Mouse (Mus musculus): Measurements from ENCODE around the gene Mybpc2. TPM values are rescaled to one million over a fixed set of nuclear protein-coding genes. Genes with fewer than 3 reads are reported as not detected.

The Mybpc2 gene
- 0.80 and 1.6 TPM in 2 replicates for total RNA-seq (2012; rRNA removed)

DNA sequence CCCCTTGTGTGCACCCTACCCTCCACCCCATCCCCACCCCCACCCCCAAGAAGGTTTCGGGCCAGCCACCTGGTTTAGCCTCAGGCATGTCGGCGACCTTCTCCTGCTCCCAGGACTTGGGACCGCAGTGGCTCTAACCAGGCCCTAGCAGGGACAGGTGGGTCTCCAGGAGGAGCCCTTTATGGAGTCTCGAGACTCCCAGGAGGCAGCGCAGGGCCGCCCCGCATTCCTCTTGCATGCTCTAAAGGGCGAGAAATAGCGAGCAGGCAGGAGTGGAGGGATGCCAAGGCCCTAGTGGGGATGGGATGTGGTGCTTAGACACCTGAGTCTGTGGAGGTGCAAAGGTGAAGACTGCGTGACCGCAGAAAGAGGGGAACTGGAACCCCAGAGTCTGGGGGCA is at the start of gene Mybpc2:
Gene Mybpc2 (minus strand): TSS at position 155 of the 400 bp plus-strand sequence.
- TF ChIP-seq CHD2 (IDR thresholded peaks at IDR 0.05; ENCODE audit: low read depth, low read length) (no peak), ZNF384 (IDR thresholded peaks at IDR 0.05; ENCODE audit: low read depth, low read length) (no peak), ZC3H11A (IDR thresholded peaks at IDR 0.05; ENCODE audit: borderline replicate concordance, low read depth, low read length) (no peak), MAFK (IDR thresholded peaks at IDR 0.05; ENCODE audit: insufficient read depth, low read depth, low read length) (no peak)
- H3K36me3 ChIP-seq (ENCODE audit: control insufficient read depth, insufficient read depth, low read length, poor library complexity, severe bottlenecking) = no peaks in the 10 kb centered on the region
- H3K9ac ChIP-seq (ENCODE audit: insufficient read depth, low read depth, low read length, poor library complexity, severe bottlenecking) = peak within 1 kb of the TSS; percentile 56; the same call in 1 of the 2 replicates
- H3K27ac ChIP-seq (ENCODE audit: insufficient read depth, low read depth, low read length, poor library complexity, severe bottlenecking) = peak within 1 kb of the TSS; percentile 82
- in situ Hi-C loops (cut with MboI; ENCODE audit: low sequenced_read_pairs in 2 of 2, unreplicated experiment in 2 of 2) = no loop called here
- no peaks in the 10 kb centered on the region for H3K9me3 ChIP-seq (ENCODE audit: control insufficient read depth, insufficient read depth, low read depth, low read length)
- peaks cover 7 to 40% of the 10 kb centered on the region in 2 experiments; a peak in 2 of 4 replicates for H3K4me1 ChIP-seq (ENCODE audit: control insufficient read depth in 2 of 2, insufficient read depth in 2 of 2, low read length in 2 of 2, poor library complexity in 1 of 2)
- DNase-seq (ENCODE audit: low read depth, low spot score) = no peak
- peak within 1 kb of the TSS; percentile 32 to 42 for H3K4me3 ChIP-seq (ENCODE audit: insufficient read depth in 1 of 2, low read depth in 1 of 2, low read length in 2 of 2, poor library complexity in 1 of 2, severe bottlenecking in 1 of 2)

DNA sequence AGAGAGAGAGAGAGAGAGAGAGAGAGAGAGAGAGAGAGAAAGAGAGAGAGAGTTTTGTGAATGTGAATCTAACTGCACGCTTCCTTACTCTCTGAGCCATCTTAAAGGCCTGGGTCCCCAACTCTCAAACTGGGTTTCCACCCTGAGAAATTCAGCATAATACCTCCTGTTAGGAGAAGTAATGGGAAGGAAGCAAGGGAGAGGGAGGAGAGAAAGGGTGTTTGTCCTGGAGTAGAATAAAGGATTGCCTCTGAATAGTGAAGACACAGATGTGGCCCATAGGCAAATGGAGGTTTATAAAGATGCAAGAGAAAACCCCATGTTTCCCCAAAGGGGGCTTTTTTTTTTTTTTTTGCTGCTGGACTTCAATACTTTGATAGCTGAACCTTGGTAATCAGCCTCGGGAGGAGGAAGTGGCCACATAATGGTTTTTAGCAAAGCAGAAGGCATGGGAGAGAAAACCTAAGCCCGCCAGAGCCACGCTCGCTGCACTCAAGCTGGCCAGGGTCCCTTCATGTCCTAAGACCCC is 48.6 kb upstream of the Mybpc2 start:
- no peak for DNase-seq (ENCODE audit: low read depth, low spot score)
- no peak overlapping the region for H3K27ac ChIP-seq (ENCODE audit: insufficient read depth, low read depth, low read length, poor library complexity, severe bottlenecking)
- H3K4me1 ChIP-seq (ENCODE audit: control insufficient read depth in 2 of 2, insufficient read depth in 2 of 2, low read length in 2 of 2, poor library complexity in 1 of 2) = peaks cover 0 to 24% of the 10 kb centered on the region in 2 experiments; a peak in 2 of 4 replicates
- H3K36me3 ChIP-seq (ENCODE audit: control insufficient read depth, insufficient read depth, low read length, poor library complexity, severe bottlenecking) = no peaks in the 10 kb centered on the region
- no peak for TF ChIP-seq MAFK (IDR thresholded peaks at IDR 0.05; ENCODE audit: insufficient read depth, low read depth, low read length)
- TF ChIP-seq HCFC1 (IDR thresholded peaks at IDR 0.05; ENCODE audit: borderline replicate concordance, insufficient read depth, low read length) = no peak
- TF ChIP-seq CHD2 (IDR thresholded peaks at IDR 0.05; ENCODE audit: low read depth, low read length) = no peak
- TF ChIP-seq ZC3H11A (IDR thresholded peaks at IDR 0.05; ENCODE audit: borderline replicate concordance, low read depth, low read length) = no peak
- no peak for TF ChIP-seq ZNF384 (IDR thresholded peaks at IDR 0.05; ENCODE audit: low read depth, low read length)
- no peaks in the 10 kb centered on the region for H3K9me3 ChIP-seq (ENCODE audit: control insufficient read depth, insufficient read depth, low read depth, low read length)
- H3K9ac ChIP-seq (ENCODE audit: insufficient read depth, low read depth, low read length, poor library complexity, severe bottlenecking) = no peak overlapping the region
- in situ Hi-C loops (cut with MboI; ENCODE audit: low sequenced_read_pairs in 2 of 2, unreplicated experiment in 2 of 2) = no loop called here
- H3K4me3 ChIP-seq (ENCODE audit: insufficient read depth in 1 of 2, low read depth in 1 of 2, low read length in 2 of 2, poor library complexity in 1 of 2, severe bottlenecking in 1 of 2) = no peak overlapping the region

DNA sequence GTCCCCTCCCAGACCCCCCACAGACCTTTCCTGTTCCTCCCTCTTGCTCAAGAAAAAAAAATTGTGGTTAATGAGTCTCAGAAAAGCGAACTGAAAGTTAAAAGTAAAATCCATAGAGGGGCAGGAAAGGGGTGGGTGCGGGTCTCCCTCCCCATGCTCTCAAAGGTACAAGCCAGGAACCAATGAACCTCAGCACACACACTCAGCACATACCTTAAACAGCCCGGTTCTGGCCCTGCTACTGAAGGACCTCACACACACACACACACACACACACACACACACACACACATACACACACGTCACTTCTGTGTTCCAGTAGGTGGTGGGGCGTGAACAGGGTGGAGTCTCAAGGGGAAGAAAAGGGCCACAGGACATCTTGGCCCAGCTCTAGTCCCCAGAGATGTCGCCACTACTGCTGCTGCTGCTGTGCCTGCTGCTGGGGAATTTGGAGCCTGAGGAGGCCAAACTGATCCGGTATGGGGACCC is 47.8 kb upstream of the Mybpc2 start, which contains the start of gene Napsa:
Gene Napsa (plus strand): TSS at position 168 of the 489 bp plus-strand sequence.
- Histone ChIP-seq H3K9ac (ENCODE audit: insufficient read depth, low read depth, low read length, poor library complexity, severe bottlenecking) (no peak within 1 kb of the TSS), H3K9me3 (ENCODE audit: control insufficient read depth, insufficient read depth, low read depth, low read length) (no peaks in the 10 kb centered on the region), H3K27ac (ENCODE audit: insufficient read depth, low read depth, low read length, poor library complexity, severe bottlenecking) (no peak within 1 kb of the TSS), H3K4me1 (ENCODE audit: control insufficient read depth in 2 of 2, insufficient read depth in 2 of 2, low read length in 2 of 2, poor library complexity in 1 of 2) (peaks cover 0 to 22% of the 10 kb centered on the region in 2 experiments; a peak in 2 of 4 replicates), H3K4me3 (ENCODE audit: insufficient read depth in 1 of 2, low read depth in 1 of 2, low read length in 2 of 2, poor library complexity in 1 of 2, severe bottlenecking in 1 of 2) (no peak within 1 kb of the TSS), H3K36me3 (ENCODE audit: control insufficient read depth, insufficient read depth, low read length, poor library complexity, severe bottlenecking) (no peaks in the 10 kb centered on the region)
- in situ Hi-C loops (cut with MboI; ENCODE audit: low sequenced_read_pairs in 2 of 2, unreplicated experiment in 2 of 2) = no loop called here
- no peak for TF ChIP-seq CHD2 (IDR thresholded peaks at IDR 0.05; ENCODE audit: low read depth, low read length)
- TF ChIP-seq HCFC1 (IDR thresholded peaks at IDR 0.05; ENCODE audit: borderline replicate concordance, insufficient read depth, low read length) = no peak
- no peak for TF ChIP-seq ZNF384 (IDR thresholded peaks at IDR 0.05; ENCODE audit: low read depth, low read length)
- no peak for TF ChIP-seq ZC3H11A (IDR thresholded peaks at IDR 0.05; ENCODE audit: borderline replicate concordance, low read depth, low read length)
- TF ChIP-seq MAFK (IDR thresholded peaks at IDR 0.05; ENCODE audit: insufficient read depth, low read depth, low read length) = no peak
- DNase-seq (ENCODE audit: low read depth, low spot score) = no peak

- no peak overlapping the region for H3K27ac ChIP-seq (ENCODE audit: insufficient read depth, low read depth, low read length, poor library complexity, severe bottlenecking)
- no peak overlapping the region for H3K4me3 ChIP-seq (ENCODE audit: insufficient read depth in 1 of 2, low read depth in 1 of 2, low read length in 2 of 2, poor library complexity in 1 of 2, severe bottlenecking in 1 of 2)
- H3K4me1 ChIP-seq (ENCODE audit: control insufficient read depth in 2 of 2, insufficient read depth in 2 of 2, low read length in 2 of 2, poor library complexity in 1 of 2) = peaks cover 0 to 22% of the 10 kb centered on the region in 2 experiments; a peak in 2 of 4 replicates
- DNase-seq (ENCODE audit: low read depth, low spot score) = no peak
- TF ChIP-seq MAFK (IDR thresholded peaks at IDR 0.05; ENCODE audit: insufficient read depth, low read depth, low read length) (no peak), ZNF384 (IDR thresholded peaks at IDR 0.05; ENCODE audit: low read depth, low read length) (no peak), CHD2 (IDR thresholded peaks at IDR 0.05; ENCODE audit: low read depth, low read length) (no peak), ZC3H11A (IDR thresholded peaks at IDR 0.05; ENCODE audit: borderline replicate concordance, low read depth, low read length) (no peak), HCFC1 (IDR thresholded peaks at IDR 0.05; ENCODE audit: borderline replicate concordance, insufficient read depth, low read length) (no peak)
- H3K36me3 ChIP-seq (ENCODE audit: control insufficient read depth, insufficient read depth, low read length, poor library complexity, severe bottlenecking) = no peaks in the 10 kb centered on the region
- H3K9ac ChIP-seq (ENCODE audit: insufficient read depth, low read depth, low read length, poor library complexity, severe bottlenecking) = no peak overlapping the region
- H3K9me3 ChIP-seq (ENCODE audit: control insufficient read depth, insufficient read depth, low read depth, low read length) = no peaks in the 10 kb centered on the region
- in situ Hi-C loops (cut with MboI; ENCODE audit: low sequenced_read_pairs in 2 of 2, unreplicated experiment in 2 of 2) = no loop called here
Observed at GRCm38 (mm10) chr7:44571811-44572210, 47.4 kb upstream of the Mybpc2 start.

Data from ES-E14 (cell line).